Comparison of ENCODE assay signal across 8 mouse cellular contexts in genomic region chr1:162570931-162571601, GRCm38 (mm10). TPM values are rescaled to one million over a fixed set of nuclear protein-coding genes. Genes with fewer than 3 reads are reported as not detected.
DNase-seq lines count a peak whose midpoint lies in the region; ATAC-seq lines count a peak whose summit lies in the region.

No protein-coding gene starts in this region.

- H3K36me3 ChIP-seq in kidney, embryonic 14.5 days (ENCODE audit: control insufficient read depth, insufficient read depth, low read length) = peaks cover 15% of the 10 kb centered on the region; the same call in 1 of the 2 replicates
- peaks cover 5% of the 10 kb centered on the region; the same call in 1 of the 2 replicates for H3K36me3 ChIP-seq in liver, embryonic 16.5 days (ENCODE audit: control insufficient read depth, insufficient read depth)
- H3K36me3 ChIP-seq in neural tube, embryonic 13.5 days = peaks cover 17% of the 10 kb centered on the region

- H3K4me2 ChIP-seq in kidney, embryonic 14.5 days (replicated peaks; ENCODE audit: low read depth, low read length) = peak overlapping the region; percentile 66
- peak overlapping the region; percentile 85 for H3K4me2 ChIP-seq in liver, embryonic 16.5 days (ENCODE audit: low read depth, low read length)
- H3K4me2 ChIP-seq in neural tube, embryonic 13.5 days = peak overlapping the region; percentile 73

- DNase-seq in thymus, postnatal 0 days (ENCODE audit: low spot score) = peak; percentile 54
- DNase-seq in thymus, adult 18-20 months = no peak
- DNase-seq in gastrocnemius, postnatal 10 days = peak; percentile 44
- DNase-seq in ovary, postnatal 36 days (ENCODE audit: low spot score) = no peak

- no peaks in the 10 kb centered on the region for H3K4me1 ChIP-seq in brown adipose tissue, adult 24 weeks (ENCODE audit: control insufficient read depth, insufficient read depth, insufficient read length, low read length)
- peaks cover 7% of the 10 kb centered on the region; the same call in 1 of the 2 replicates for H3K4me1 ChIP-seq in kidney, embryonic 14.5 days (ENCODE audit: control insufficient read depth, insufficient read depth, low read length)
- no peaks in the 10 kb centered on the region for H3K4me1 ChIP-seq in liver, embryonic 16.5 days (ENCODE audit: control insufficient read depth, low read depth, low read length)
- peaks cover 16% of the 10 kb centered on the region for H3K4me1 ChIP-seq in neural tube, embryonic 13.5 days (replicated peaks)

- no peaks in the 10 kb centered on the region for H3K27me3 ChIP-seq in kidney, embryonic 14.5 days (ENCODE audit: control insufficient read depth, insufficient read depth, low read length)
- H3K27me3 ChIP-seq in liver, embryonic 16.5 days (ENCODE audit: control insufficient read depth, insufficient read depth, low read depth, low read length) = peaks cover 3% of the 10 kb centered on the region
- H3K27me3 ChIP-seq in neural tube, embryonic 13.5 days = no peaks in the 10 kb centered on the region

- no peak for ATAC-seq in kidney, embryonic 14.5 days (ENCODE audit: low FRiP score, low TSS enrichment)
- peak; percentile 23 for ATAC-seq in liver, embryonic 16.5 days (ENCODE audit: low read depth)
- ATAC-seq in neural tube, embryonic 13.5 days (ENCODE audit: low read depth) = peak; percentile 6; the same call in 1 of the 2 replicates

- peak overlapping the region; percentile 86 for H3K4me3 ChIP-seq in brown adipose tissue, adult 24 weeks (ENCODE audit: insufficient read depth, low read depth, low read length)
- H3K4me3 ChIP-seq in kidney, embryonic 14.5 days (ENCODE audit: low read length) = peak overlapping the region; percentile 92
- peak overlapping the region; percentile 80 for H3K4me3 ChIP-seq in liver, embryonic 16.5 days (ENCODE audit: low read depth, low read length)
- H3K4me3 ChIP-seq in neural tube, embryonic 13.5 days = peak overlapping the region; percentile 90

- H3K9ac ChIP-seq in kidney, embryonic 14.5 days (ENCODE audit: low read depth, low read length) = peak overlapping the region; percentile 88
- H3K9ac ChIP-seq in liver, embryonic 16.5 days (ENCODE audit: low read depth, low read length) = peak overlapping the region; percentile 79
- peak overlapping the region; percentile 95 for H3K9ac ChIP-seq in neural tube, embryonic 13.5 days

- under 1% methylated on average over 46 of the region's 46 CpGs for WGBS in kidney, embryonic 14.5 days
- under 1% methylated on average over 46 of the region's 46 CpGs for WGBS in liver, embryonic 16.5 days (ENCODE audit: insufficient replicate concordance)
- under 1% methylated on average over 42 of the region's 46 CpGs for WGBS in neural tube, embryonic 13.5 days

- peak overlapping the region; percentile 47 for H3K27ac ChIP-seq in brown adipose tissue, adult 24 weeks (replicated peaks; ENCODE audit: low read depth, low read length)
- peak overlapping the region; percentile 89; the same call in 1 of the 2 replicates for H3K27ac ChIP-seq in kidney, embryonic 14.5 days (ENCODE audit: low read depth, low read length)
- peak overlapping the region; percentile 35 for H3K27ac ChIP-seq in liver, embryonic 16.5 days (ENCODE audit: low read length)
- peak overlapping the region; percentile 96 for H3K27ac ChIP-seq in neural tube, embryonic 13.5 days (replicated peaks)

- peaks cover 5% of the 10 kb centered on the region; the same call in 1 of the 2 replicates for H3K9me3 ChIP-seq in kidney, embryonic 14.5 days (ENCODE audit: control insufficient read depth, low read length)
- H3K9me3 ChIP-seq in liver, embryonic 16.5 days (replicated peaks; ENCODE audit: control insufficient read depth, low read length) = no peaks in the 10 kb centered on the region
- H3K9me3 ChIP-seq in neural tube, embryonic 13.5 days = peaks cover 7% of the 10 kb centered on the region

RNA-seq across cellular contexts. Expression of gene Vamp4, which starts 0.8 kb away (rescaled TPM):
- polyA plus RNA-seq in thymus, postnatal 0 days (2015; fragmentation: Nextera tagmentation; extraction: Ambion mirVana) = 81.2 and 81.7 TPM in 2 replicates
- polyA plus RNA-seq in brown adipose tissue, adult 24 weeks (2012; ENCODE audit: insufficient read depth, insufficient read length, missing spikeins) = 19.8 and 27.5 TPM in 2 replicates
- 10 to 100 TPM; 18.5 to 22.3 TPM for total RNA-seq in gastrocnemius, postnatal 10 days (2021)
- polyA plus RNA-seq in kidney, embryonic 14.5 days (2014; fragmentation: Nextera tagmentation; extraction: Ambion mirVana) = 53.6 and 55.5 TPM in 2 replicates
- 12.7 and 16.2 TPM in 2 replicates for polyA plus RNA-seq in liver, embryonic 16.5 days (2015; fragmentation: Nextera tagmentation; extraction: Ambion mirVana)
- polyA plus RNA-seq in neural tube, embryonic 13.5 days (2015; fragmentation: Nextera tagmentation; extraction: Ambion mirVana) = 80.2 and 80.4 TPM in 2 replicates

RNA-seq across cellular contexts. Expression of gene Mettl13, which starts 22.7 kb away (rescaled TPM):
- polyA plus RNA-seq in thymus, postnatal 0 days (2015; fragmentation: Nextera tagmentation; extraction: Ambion mirVana) = 17.7 and 17.9 TPM in 2 replicates
- polyA plus RNA-seq in brown adipose tissue, adult 24 weeks (2012; ENCODE audit: insufficient read depth, insufficient read length, missing spikeins) = 1.8 TPM in 2 replicates
- total RNA-seq in gastrocnemius, postnatal 10 days (2021) = 1 to 10 TPM; 7.0 to 8.6 TPM
- polyA plus RNA-seq in kidney, embryonic 14.5 days (2014; fragmentation: Nextera tagmentation; extraction: Ambion mirVana) = 9.8 and 19.3 TPM in 2 replicates
- 7.3 and 8.0 TPM in 2 replicates for polyA plus RNA-seq in liver, embryonic 16.5 days (2015; fragmentation: Nextera tagmentation; extraction: Ambion mirVana)
- 17.1 and 17.2 TPM in 2 replicates for polyA plus RNA-seq in neural tube, embryonic 13.5 days (2015; fragmentation: Nextera tagmentation; extraction: Ambion mirVana)

Comparison
In these comparisons a context has a peak if more than half of its experiments do, and no peak if none do; other contexts are left out.
1. DNase-seq: peak in thymus, postnatal 0 days (single experiment) and gastrocnemius, postnatal 10 days (single experiment); none in thymus, adult 18-20 months (0 of 2) and ovary, postnatal 36 days (single experiment).
2. H3K27ac ChIP-seq: peak in every context shown above with its lines; median percentile 96 in neural tube, embryonic 13.5 days; 89 in kidney, embryonic 14.5 days; 47 in brown adipose tissue, adult 24 weeks; 35 in liver, embryonic 16.5 days.
3. Peak in every context shown above with its lines, with median percentiles within 50 percentile points of each other: H3K4me3 ChIP-seq, H3K4me2 ChIP-seq and H3K9ac ChIP-seq.